Mouse (Mus musculus): ENCODE measurements at regions not wholly inside any gene's neighbourhood (a gene's known extent, or its start where the extent isn't known, plus 50 kb on each side); places are given as distances from the start of the nearest gene placed in this dataset.

GRCm38 (mm10) chr16:29147766-29148165 is 61.7 kb upstream of the Hrasls start:
- ATAC-seq (ENCODE audit: insufficient number of reproducible peaks, low FRiP score, low TSS enrichment, low read depth), result no peak
- WGBS, result 66% methylated on average over 1 of the region's 1 CpGs
- H3K9me3 ChIP-seq (replicated peaks), result no peaks in the 10 kb centered on the region
- no peaks in the 10 kb centered on the region for H3K36me3 ChIP-seq
- no peak overlapping the region for H3K4me3 ChIP-seq (replicated peaks)
- H3K27me3 ChIP-seq, result no peaks in the 10 kb centered on the region
- no peak overlapping the region for H3K9ac ChIP-seq
- H3K4me2 ChIP-seq (replicated peaks), result no peak overlapping the region
- H3K4me1 ChIP-seq, result no peaks in the 10 kb centered on the region
- no peak overlapping the region for H3K27ac ChIP-seq (replicated peaks)

- Histone ChIP-seq H3K9ac (no peak overlapping the region), H3K4me1 (no peaks in the 10 kb centered on the region), H3K27me3 (no peaks in the 10 kb centered on the region), H3K27ac (replicated peaks) (no peak overlapping the region), H3K9me3 (replicated peaks) (no peaks in the 10 kb centered on the region), H3K4me3 (replicated peaks) (no peak overlapping the region), H3K4me2 (replicated peaks) (no peak overlapping the region), H3K36me3 (no peaks in the 10 kb centered on the region)
- ATAC-seq (ENCODE audit: insufficient number of reproducible peaks, low FRiP score, low TSS enrichment, low read depth), result no peak
- WGBS, result 69% methylated on average over 4 of the region's 4 CpGs
These were observed 90.3 kb upstream of the Hrasls start for GRCm38 (mm10) chr16:29119217-29119616.

- Histone ChIP-seq H3K4me1 (no peaks in the 10 kb centered on the region), H3K4me2 (replicated peaks) (no peak overlapping the region), H3K36me3 (no peaks in the 10 kb centered on the region), H3K4me3 (replicated peaks) (no peak overlapping the region), H3K9ac (no peak overlapping the region), H3K27ac (replicated peaks) (no peak overlapping the region), H3K27me3 (no peaks in the 10 kb centered on the region), H3K9me3 (replicated peaks) (no peaks in the 10 kb centered on the region)
- 88% methylated on average over 4 of the region's 4 CpGs for WGBS
- no peak for ATAC-seq (ENCODE audit: insufficient number of reproducible peaks, low FRiP score, low TSS enrichment, low read depth)
These were observed 112.7 kb upstream of the Hrasls start for GRCm38 (mm10) chr16:29096791-29097190.

GRCm38 (mm10) chr16:29065961-29066360 is 136.5 kb upstream of the Mb21d2 start:
- 82% methylated on average over 3 of the region's 3 CpGs for WGBS
- Histone ChIP-seq H3K36me3 (no peaks in the 10 kb centered on the region), H3K4me1 (no peaks in the 10 kb centered on the region), H3K4me3 (replicated peaks) (no peak overlapping the region), H3K4me2 (replicated peaks) (no peak overlapping the region), H3K27me3 (no peaks in the 10 kb centered on the region), H3K9ac (no peak overlapping the region), H3K9me3 (replicated peaks) (no peaks in the 10 kb centered on the region), H3K27ac (replicated peaks) (no peak overlapping the region)
- ATAC-seq (ENCODE audit: insufficient number of reproducible peaks, low FRiP score, low TSS enrichment, low read depth), result no peak

GRCm38 (mm10) chr16:29065097-29065785 is 135.8 kb upstream of the Mb21d2 start:
- no peak overlapping the region for H3K9ac ChIP-seq
- H3K4me3 ChIP-seq (replicated peaks), result no peak overlapping the region
- 92% methylated on average over 4 of the region's 4 CpGs for WGBS
- H3K9me3 ChIP-seq (replicated peaks), result no peaks in the 10 kb centered on the region
- H3K4me2 ChIP-seq (replicated peaks), result no peak overlapping the region
- H3K36me3 ChIP-seq, result no peaks in the 10 kb centered on the region
- H3K27me3 ChIP-seq, result no peaks in the 10 kb centered on the region
- no peaks in the 10 kb centered on the region for H3K4me1 ChIP-seq
- H3K27ac ChIP-seq (replicated peaks), result no peak overlapping the region
- ATAC-seq (ENCODE audit: insufficient number of reproducible peaks, low FRiP score, low TSS enrichment, low read depth), result no peak

- no peak overlapping the region for H3K4me3 ChIP-seq (replicated peaks)
- no peaks in the 10 kb centered on the region for H3K36me3 ChIP-seq
- H3K9me3 ChIP-seq (replicated peaks), result no peaks in the 10 kb centered on the region
- no peak overlapping the region for H3K4me2 ChIP-seq (replicated peaks)
- no peak overlapping the region for H3K27ac ChIP-seq (replicated peaks)
- H3K27me3 ChIP-seq, result no peaks in the 10 kb centered on the region
- ATAC-seq (ENCODE audit: insufficient number of reproducible peaks, low FRiP score, low TSS enrichment, low read depth), result no peak
- no peaks in the 10 kb centered on the region for H3K4me1 ChIP-seq
- H3K9ac ChIP-seq, result no peak overlapping the region
These were observed 133.9 kb upstream of the Mb21d2 start for GRCm38 (mm10) chr16:29063377-29063776.

GRCm38 (mm10) chr16:29057076-29057475 is 127.6 kb upstream of the Mb21d2 start:
- H3K36me3 ChIP-seq, result no peaks in the 10 kb centered on the region
- no peak overlapping the region for H3K9ac ChIP-seq
- no peaks in the 10 kb centered on the region for H3K4me1 ChIP-seq
- H3K27ac ChIP-seq (replicated peaks), result no peak overlapping the region
- H3K27me3 ChIP-seq, result no peaks in the 10 kb centered on the region
- no peak overlapping the region for H3K4me3 ChIP-seq (replicated peaks)
- H3K4me2 ChIP-seq (replicated peaks), result no peak overlapping the region
- ATAC-seq (ENCODE audit: insufficient number of reproducible peaks, low FRiP score, low TSS enrichment, low read depth), result no peak
- no peaks in the 10 kb centered on the region for H3K9me3 ChIP-seq (replicated peaks)
- WGBS, result 75% methylated on average over 5 of the region's 5 CpGs

- Histone ChIP-seq H3K9ac (no peak overlapping the region), H3K4me1 (no peaks in the 10 kb centered on the region), H3K9me3 (replicated peaks) (no peaks in the 10 kb centered on the region), H3K36me3 (no peaks in the 10 kb centered on the region), H3K27ac (replicated peaks) (no peak overlapping the region), H3K4me3 (replicated peaks) (no peak overlapping the region), H3K27me3 (no peaks in the 10 kb centered on the region), H3K4me2 (replicated peaks) (peak overlapping the region; percentile 19; the same call in 1 of the 2 replicates)
- WGBS, result 19% methylated on average over 8 of the region's 8 CpGs
- no peak for ATAC-seq (ENCODE audit: insufficient number of reproducible peaks, low FRiP score, low TSS enrichment, low read depth)
These were observed 125.0 kb upstream of the Mb21d2 start for GRCm38 (mm10) chr16:29054423-29054822.

GRCm38 (mm10) chr16:29046453-29046993 is 117.0 kb upstream of the Mb21d2 start:
- Histone ChIP-seq H3K4me3 (replicated peaks) (no peak overlapping the region), H3K27ac (replicated peaks) (no peak overlapping the region), H3K4me1 (no peaks in the 10 kb centered on the region), H3K27me3 (no peaks in the 10 kb centered on the region), H3K9me3 (replicated peaks) (no peaks in the 10 kb centered on the region), H3K4me2 (replicated peaks) (no peak overlapping the region), H3K9ac (no peak overlapping the region), H3K36me3 (no peaks in the 10 kb centered on the region)
- ATAC-seq (ENCODE audit: insufficient number of reproducible peaks, low FRiP score, low TSS enrichment, low read depth), result no peak
- whole genome bisulfite sequencing, result 77% methylated on average over 6 of the region's 6 CpGs

GRCm38 (mm10) chr16:29035523-29035922 is 106.0 kb upstream of the Mb21d2 start:
- WGBS, result 77% methylated on average over 5 of the region's 5 CpGs

GRCm38 (mm10) chr16:29034053-29034794 is 104.8 kb upstream of the Mb21d2 start:
- Histone ChIP-seq H3K4me1 (no peaks in the 10 kb centered on the region), H3K9me3 (replicated peaks) (no peaks in the 10 kb centered on the region), H3K27me3 (no peaks in the 10 kb centered on the region), H3K36me3 (no peaks in the 10 kb centered on the region), H3K27ac (replicated peaks) (no peak overlapping the region), H3K9ac (no peak overlapping the region), H3K4me2 (replicated peaks) (no peak overlapping the region), H3K4me3 (replicated peaks) (no peak overlapping the region)
- ATAC-seq (ENCODE audit: insufficient number of reproducible peaks, low FRiP score, low TSS enrichment, low read depth), result no peak
- 55% methylated on average over 16 of the region's 16 CpGs for WGBS

More at GRCm38 (mm10) chr16:29035523-29035922, 106.0 kb upstream of the Mb21d2 start:
- no peak overlapping the region for H3K4me3 ChIP-seq (replicated peaks)
- H3K36me3 ChIP-seq, result no peaks in the 10 kb centered on the region
- H3K4me1 ChIP-seq, result no peaks in the 10 kb centered on the region
- H3K4me2 ChIP-seq (replicated peaks), result no peak overlapping the region
- no peaks in the 10 kb centered on the region for H3K27me3 ChIP-seq
- no peak overlapping the region for H3K9ac ChIP-seq
- no peak overlapping the region for H3K27ac ChIP-seq (replicated peaks)
- H3K9me3 ChIP-seq (replicated peaks), result no peaks in the 10 kb centered on the region
- ATAC-seq (ENCODE audit: insufficient number of reproducible peaks, low FRiP score, low TSS enrichment, low read depth), result no peak
